24 mouse cellular contexts compared by ENCODE assay signal in the genomic region with DNA sequence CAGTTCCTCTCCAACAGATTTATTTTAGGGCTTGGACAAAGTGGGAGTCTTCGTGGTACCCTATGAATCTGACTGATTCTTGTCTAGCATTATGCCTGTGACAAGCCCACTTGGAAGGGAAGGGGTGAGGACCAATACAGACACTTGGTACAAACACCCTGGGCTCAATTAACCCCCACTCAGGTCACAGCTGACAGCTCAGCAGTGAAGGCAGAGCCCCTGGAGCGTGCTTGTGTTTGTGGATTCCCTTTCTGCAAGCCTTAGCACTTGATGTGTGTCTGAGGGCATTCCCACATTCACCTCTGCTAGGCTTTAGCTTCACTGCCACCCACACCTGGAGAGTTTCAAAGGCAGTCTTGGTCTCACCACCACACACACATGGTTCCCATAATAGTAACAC. TPM values are rescaled to one million over a fixed set of nuclear protein-coding genes. Genes with fewer than 3 reads are reported as not detected.
DNase-seq lines count a peak whose midpoint lies in the region; ATAC-seq and TF ChIP-seq lines count a peak whose summit lies in the region.
"Had no signal": no experiment of that assay in that cellular context is flagged by ENCODE, and none has a peak within 500 bp of the region (broad histone marks: within the 10 kb centered on the region; RNA-seq: fewer than 3 reads in every experiment).

No protein-coding gene starts in this region.

- H3K4me3 ChIP-seq in ES-Bruce4 (ENCODE audit: low read depth, low read length) = no peak overlapping the region
- no peak overlapping the region for H3K4me3 ChIP-seq in ES-E14 (ENCODE audit: insufficient read depth in 1 of 2, low read depth in 1 of 2, low read length in 2 of 2, poor library complexity in 1 of 2, severe bottlenecking in 1 of 2)
- H3K4me3 ChIP-seq in forebrain, embryonic 14.5 days (ENCODE audit: low read depth, low read length) = no peak overlapping the region
- H3K4me3 ChIP-seq: embryonic facial prominence, embryonic 13.5 days; embryonic facial prominence, embryonic 15.5 days; erythroblast, embryonic 14.5 days; forebrain, embryonic 10.5 days; forebrain, embryonic 12.5 days; forebrain, embryonic 15.5 days had no signal

- H3K9ac ChIP-seq in ES-Bruce4 (ENCODE audit: low read depth, poor library complexity, severe bottlenecking) (no peak overlapping the region), ES-E14 (ENCODE audit: insufficient read depth, low read depth, low read length, poor library complexity, severe bottlenecking) (no peak overlapping the region)
- H3K9ac ChIP-seq in forebrain, embryonic 14.5 days (ENCODE audit: low read length) = no peak overlapping the region
- H3K9ac ChIP-seq: embryonic facial prominence, embryonic 13.5 days; embryonic facial prominence, embryonic 15.5 days; forebrain, embryonic 12.5 days; forebrain, embryonic 15.5 days; forebrain, postnatal 0 days had no signal

- H3K36me3 ChIP-seq in ES-Bruce4 (ENCODE audit: control insufficient read depth, insufficient read depth, low read length, poor library complexity, severe bottlenecking) (no peaks in the 10 kb centered on the region), ES-E14 (ENCODE audit: control insufficient read depth, insufficient read depth, low read length, poor library complexity, severe bottlenecking) (peaks cover 2% of the 10 kb centered on the region; the same call in 1 of the 2 replicates)
- no peaks in the 10 kb centered on the region for H3K36me3 ChIP-seq in forebrain, embryonic 14.5 days (ENCODE audit: control insufficient read depth, insufficient read depth, low read length)
- H3K36me3 ChIP-seq: embryonic facial prominence, embryonic 13.5 days; embryonic facial prominence, embryonic 15.5 days; forebrain, embryonic 10.5 days; forebrain, embryonic 12.5 days; forebrain, embryonic 15.5 days had no signal

- H3K27me3 ChIP-seq in ES-Bruce4 (ENCODE audit: control insufficient read depth, insufficient read depth, low read length, poor library complexity, severe bottlenecking) = no peaks in the 10 kb centered on the region
- H3K27me3 ChIP-seq in forebrain, embryonic 14.5 days (replicated peaks; ENCODE audit: control insufficient read depth, insufficient read depth, low read length) = peaks cover 2% of the 10 kb centered on the region; the same call in 1 of the 2 replicates

- no peak for TF ChIP-seq POLR2A in ES-Bruce4 (IDR thresholded peaks at IDR 0.05; ENCODE audit: insufficient read depth, low read length)

- in situ Hi-C loops in ES-E14 (cut with MboI; ENCODE audit: low sequenced_read_pairs in 2 of 2, unreplicated experiment in 2 of 2) = loop anchor here in 1 of 2 experiments (25.0 kb wide), 1 partner anchor 436 kb away; a partner anchor contains a TSS

- no peak for TF ChIP-seq EP300 in ES-Bruce4 (IDR thresholded peaks at IDR 0.05; ENCODE audit: insufficient read depth, low read depth, low read length)

- DNase-seq in ES-E14 (ENCODE audit: low read depth, low spot score) (no peak), adipocyte (ENCODE audit: low spot score) (no peak)
- DNase-seq in frontal cortex, postnatal 25 days (ENCODE audit: low spot score in 2 of 2) = no peak
- no peak for DNase-seq in forebrain, embryonic 14.5 days (ENCODE audit: low spot score)
- DNase-seq: adrenal gland, adult 2 months; adrenal gland, postnatal 10 days; adrenal gland, postnatal 25 days; cerebellum, adult 11 months; cerebellum, adult 18-20 months; cerebellum, adult 8-10 months; cerebellum, adult 9-11 months; cerebellum, postnatal 14 days; cerebellum, postnatal 36 days; embryo, embryonic 11 days; forebrain, postnatal 0 days had no signal

- H3K27ac ChIP-seq in ES-Bruce4 (ENCODE audit: insufficient read depth, low read length) = peak overlapping the region; percentile 52; the same call in 1 of the 2 replicates
- peak overlapping the region; percentile 63 for H3K27ac ChIP-seq in ES-E14 (ENCODE audit: insufficient read depth, low read depth, low read length, poor library complexity, severe bottlenecking)
- no peak overlapping the region for H3K27ac ChIP-seq in forebrain, embryonic 14.5 days (ENCODE audit: low read depth, low read length)
- H3K27ac ChIP-seq: embryonic facial prominence, embryonic 13.5 days; embryonic facial prominence, embryonic 15.5 days; forebrain, embryonic 10.5 days; forebrain, embryonic 12.5 days; forebrain, embryonic 15.5 days had no signal

- no peak for TF ChIP-seq CTCF in ES-Bruce4 (IDR thresholded peaks at IDR 0.05; ENCODE audit: low read depth, low read length)

- peaks cover 9% of the 10 kb centered on the region for H3K4me1 ChIP-seq in ES-Bruce4 (ENCODE audit: control insufficient read depth, insufficient read depth, low read length)
- H3K4me1 ChIP-seq in ES-E14 (ENCODE audit: control insufficient read depth in 2 of 2, insufficient read depth in 2 of 2, low read length in 2 of 2, poor library complexity in 1 of 2) = peaks cover 6 to 23% of the 10 kb centered on the region in 2 experiments; a peak in 2 of 4 replicates
- peaks cover 7% of the 10 kb centered on the region for H3K4me1 ChIP-seq in forebrain, embryonic 14.5 days (ENCODE audit: control insufficient read depth, insufficient read depth, low read length)

- no peak overlapping the region for H3K4me2 ChIP-seq in forebrain, embryonic 14.5 days (ENCODE audit: low read length)
- H3K4me2 ChIP-seq: embryonic facial prominence, embryonic 13.5 days; embryonic facial prominence, embryonic 15.5 days; forebrain, embryonic 12.5 days; forebrain, embryonic 15.5 days had no signal

- ATAC-seq in forebrain, embryonic 14.5 days = no peak
- ATAC-seq: activated CD4-positive, CD25-positive, alpha-beta regulatory T cell, adult 4 months; forebrain, embryonic 15.5 days; forebrain, postnatal 0 days had no signal

- WGBS in forebrain, embryonic 14.5 days = 51% methylated on average over 2 of the region's 2 CpGs

- H3K9me3 ChIP-seq in ES-Bruce4 (replicated peaks; ENCODE audit: control insufficient read depth, insufficient read depth, low read length, poor library complexity, severe bottlenecking) = no peaks in the 10 kb centered on the region
- H3K9me3 ChIP-seq in ES-E14 (ENCODE audit: control insufficient read depth, insufficient read depth, low read depth, low read length) = no peaks in the 10 kb centered on the region
- no peaks in the 10 kb centered on the region for H3K9me3 ChIP-seq in forebrain, embryonic 14.5 days (replicated peaks; ENCODE audit: control insufficient read depth, low read length)
- H3K9me3 ChIP-seq: embryonic facial prominence, embryonic 13.5 days; embryonic facial prominence, embryonic 15.5 days; forebrain, embryonic 10.5 days; forebrain, embryonic 12.5 days; forebrain, embryonic 15.5 days had no signal

TF ChIP-seq in ES-E14, 5 proteins besides CTCF, POLR2A, EP300 and RAD21:
- no peak for TF ChIP-seq MAFK (IDR thresholded peaks at IDR 0.05; ENCODE audit: insufficient read depth, low read depth, low read length)
- TF ChIP-seq CHD2 (IDR thresholded peaks at IDR 0.05; ENCODE audit: low read depth, low read length) = no peak
- no peak for TF ChIP-seq ZC3H11A (IDR thresholded peaks at IDR 0.05; ENCODE audit: borderline replicate concordance, low read depth, low read length)
- no peak for TF ChIP-seq HCFC1 (IDR thresholded peaks at IDR 0.05; ENCODE audit: borderline replicate concordance, insufficient read depth, low read length)
- no peak for TF ChIP-seq ZNF384 (IDR thresholded peaks at IDR 0.05; ENCODE audit: low read depth, low read length)

RNA-seq across cellular contexts. Expression of a gene that starts 1.8 kb away (rescaled TPM):
- 110 and 113 TPM in 2 replicates for polyA plus RNA-seq in ES-Bruce4 (2011; ENCODE audit: insufficient read depth, insufficient read length, low read depth, missing spikeins)
- total RNA-seq in ES-E14 (2012; rRNA removed) = 36.0 and 42.3 TPM in 2 replicates
- 0.29 and 0.80 TPM in 2 replicates for polyA plus RNA-seq in forebrain, embryonic 14.5 days (2014; fragmentation: Nextera tagmentation; extraction: Ambion mirVana)
- total RNA-seq: MEL had no signal
- polyA plus RNA-seq: erythroblast, embryonic 14.5 days had no signal

Comparison
In these comparisons a context has a peak if more than half of its experiments do, and no peak if none do; other contexts are left out.
1. RNA of a gene that starts 1.8 kb away (polyA plus RNA-seq): 110 to 113 TPM in ES-Bruce4; 0.29 to 0.80 TPM in forebrain, embryonic 14.5 days; every median in the first group is over 10 times any median in the second.